19 mouse cellular contexts compared by ENCODE assay signal in the genomic region with DNA sequence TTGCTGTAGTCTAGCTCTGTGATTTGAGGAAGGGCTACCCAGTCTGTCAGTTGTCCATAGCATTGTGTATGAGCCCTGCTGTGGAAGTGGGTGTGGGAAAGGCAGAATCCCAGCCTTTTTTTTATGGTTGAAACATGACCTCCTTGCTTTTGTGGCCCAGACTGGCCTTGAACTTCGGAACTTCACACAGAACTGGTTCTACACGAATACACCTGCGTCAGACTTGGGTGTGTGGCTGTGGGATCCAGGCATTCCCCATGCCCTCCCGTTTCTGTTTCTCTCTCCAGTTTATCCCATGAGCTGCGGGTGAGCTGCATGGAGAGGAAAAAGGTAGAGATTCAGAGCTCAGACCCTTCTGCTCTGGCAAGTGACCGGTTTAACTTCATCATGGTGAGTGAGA.
"Had no signal": no experiment of that assay in that cellular context is flagged by ENCODE, and none has a peak within 500 bp of the region (broad histone marks: within the 10 kb centered on the region; RNA-seq: fewer than 3 reads in every experiment).

No protein-coding gene starts in this region.

- H3K27ac ChIP-seq: liver, embryonic 15.5 days; midbrain, embryonic 10.5 days; midbrain, embryonic 12.5 days; neural tube, embryonic 13.5 days; neural tube, embryonic 15.5 days had no signal

- H3K4me3 ChIP-seq: liver, embryonic 15.5 days; midbrain, embryonic 10.5 days; midbrain, embryonic 12.5 days; myocyte; neural tube, embryonic 13.5 days; neural tube, embryonic 15.5 days had no signal

- DNase-seq: lung, adult 18-20 months; lung, embryonic 14.5 days; lung, postnatal 10 days; lung, postnatal 4 days; retina, postnatal 1 day; right cerebral cortex, adult 18-20 months; right cerebral cortex, postnatal 25 days; right cerebral cortex, postnatal 4 days; spleen, adult 18-20 months; thymus, adult 18-20 months; thymus, postnatal 14 days; thymus, postnatal 36 days had no signal

- H3K9me3 ChIP-seq: liver, embryonic 15.5 days; midbrain, embryonic 10.5 days; midbrain, embryonic 12.5 days; neural tube, embryonic 13.5 days; neural tube, embryonic 15.5 days had no signal

- H3K9ac ChIP-seq: liver, embryonic 15.5 days; lung, embryonic 14.5 days; midbrain, embryonic 12.5 days; neural tube, embryonic 13.5 days; neural tube, embryonic 15.5 days had no signal

- H3K4me2 ChIP-seq: liver, embryonic 15.5 days; lung, embryonic 14.5 days; midbrain, embryonic 12.5 days; neural tube, embryonic 13.5 days; neural tube, embryonic 15.5 days had no signal

- H3K27me3 ChIP-seq: liver, embryonic 15.5 days; midbrain, embryonic 12.5 days; neural tube, embryonic 13.5 days; neural tube, embryonic 15.5 days had no signal

- ATAC-seq: midbrain, embryonic 16.5 days had no signal
